Mouse (Mus musculus): ENCODE measurements at regions not wholly inside any gene's neighbourhood (a gene's known extent, or its start where the extent isn't known, plus 50 kb on each side); places are given as distances from the start of the nearest gene placed in this dataset.

GRCm38 (mm10) chr5:51169828-51170227, 397.7 kb downstream of the Ppargc1a start:
- no peak for TF ChIP-seq RCOR1 (IDR thresholded peaks at IDR 0.05; ENCODE audit: low read depth, low read length)
- TF ChIP-seq BHLHE40 (IDR thresholded peaks at IDR 0.05; ENCODE audit: borderline replicate concordance, low read depth, low read length), result no peak
- TF ChIP-seq RAD21 (IDR thresholded peaks at IDR 0.05; ENCODE audit: low read depth, low read length), result no peak
- no peak for TF ChIP-seq ELF1 (IDR thresholded peaks at IDR 0.05; ENCODE audit: low read depth, low read length)
- TF ChIP-seq JUND (IDR thresholded peaks at IDR 0.05; ENCODE audit: low read depth, low read length), result no peak
- TF ChIP-seq ZMIZ1 (IDR thresholded peaks at IDR 0.05; ENCODE audit: low read depth, low read length), result no peak
- no peak for TF ChIP-seq SIN3A (IDR thresholded peaks at IDR 0.05; ENCODE audit: low read length)
- no peak for TF ChIP-seq TBP (IDR thresholded peaks at IDR 0.05; ENCODE audit: low read depth, low read length)
- TF ChIP-seq MAFK (IDR thresholded peaks at IDR 0.05; ENCODE audit: borderline replicate concordance, low read depth, low read length), result no peak
- Histone ChIP-seq H3K27ac (ENCODE audit: control insufficient read depth, low read depth, low read length) (no peak overlapping the region), H3K36me3 (ENCODE audit: control insufficient read depth in 1 of 2, insufficient read depth in 2 of 2, low read length in 2 of 2) (no peaks in the 10 kb centered on the region), H3K27me3 (ENCODE audit: control insufficient read depth in 1 of 2, insufficient read depth in 2 of 2, low read length in 2 of 2) (no peaks in the 10 kb centered on the region), H3K4me3 (ENCODE audit: control insufficient read depth in 1 of 2, insufficient read depth in 1 of 2, low read depth in 2 of 2, low read length in 2 of 2) (no peak overlapping the region), H3K79me2 (ENCODE audit: control insufficient read depth, insufficient read depth, low read length, poor library complexity) (no peaks in the 10 kb centered on the region), H3K9ac (ENCODE audit: control insufficient read depth, low read depth, low read length, poor library complexity, severe bottlenecking) (no peak overlapping the region), H3K9me3 (replicated peaks; ENCODE audit: insufficient read depth, low read length) (no peaks in the 10 kb centered on the region), H3K4me1 (ENCODE audit: control insufficient read depth in 1 of 2, insufficient read depth in 2 of 2, low read length in 2 of 2) (no peaks in the 10 kb centered on the region)
- no peak for DNase-seq (ENCODE audit: low read depth, low spot score)

- Histone ChIP-seq H3K36me3 (ENCODE audit: control insufficient read depth in 1 of 2, insufficient read depth in 2 of 2, low read length in 2 of 2) (no peaks in the 10 kb centered on the region), H3K4me3 (ENCODE audit: control insufficient read depth in 1 of 2, insufficient read depth in 1 of 2, low read depth in 2 of 2, low read length in 2 of 2) (no peak overlapping the region), H3K27me3 (ENCODE audit: control insufficient read depth in 1 of 2, insufficient read depth in 2 of 2, low read length in 2 of 2) (no peaks in the 10 kb centered on the region), H3K9me3 (replicated peaks; ENCODE audit: insufficient read depth, low read length) (no peaks in the 10 kb centered on the region), H3K4me1 (ENCODE audit: control insufficient read depth in 1 of 2, insufficient read depth in 2 of 2, low read length in 2 of 2) (no peaks in the 10 kb centered on the region), H3K79me2 (ENCODE audit: control insufficient read depth, insufficient read depth, low read length, poor library complexity) (no peaks in the 10 kb centered on the region), H3K27ac (ENCODE audit: control insufficient read depth, low read depth, low read length) (no peak overlapping the region), H3K9ac (ENCODE audit: control insufficient read depth, low read depth, low read length, poor library complexity, severe bottlenecking) (no peak overlapping the region)
- TF ChIP-seq BHLHE40 (IDR thresholded peaks at IDR 0.05; ENCODE audit: borderline replicate concordance, low read depth, low read length), result no peak
- no peak for TF ChIP-seq CHD2 (IDR thresholded peaks at IDR 0.05; ENCODE audit: low read length)
- TF ChIP-seq UBTF (IDR thresholded peaks at IDR 0.05; ENCODE audit: borderline replicate concordance, insufficient read depth, low read depth, low read length), result no peak
- no peak for TF ChIP-seq HCFC1 (IDR thresholded peaks at IDR 0.05; ENCODE audit: low read depth, low read length)
- no peak for TF ChIP-seq CHD1 (IDR thresholded peaks at IDR 0.05; ENCODE audit: low read depth, low read length)
- TF ChIP-seq MYC (IDR thresholded peaks at IDR 0.05; ENCODE audit: low read depth, low read length), result no peak
- no peak for TF ChIP-seq RAD21 (IDR thresholded peaks at IDR 0.05; ENCODE audit: low read depth, low read length)
- TF ChIP-seq USF1 (IDR thresholded peaks at IDR 0.05; ENCODE audit: low read depth, low read length), result no peak
- no peak for TF ChIP-seq ZMIZ1 (IDR thresholded peaks at IDR 0.05; ENCODE audit: low read depth, low read length)
- TF ChIP-seq MAFK (IDR thresholded peaks at IDR 0.05; ENCODE audit: borderline replicate concordance, low read depth, low read length), result no peak
- no peak for TF ChIP-seq NELFE (IDR thresholded peaks at IDR 0.05; ENCODE audit: low read depth, low read length)
- no peak for TF ChIP-seq POLR2A (IDR thresholded peaks at IDR 0.05; ENCODE audit: control insufficient read depth in 1 of 2, insufficient read depth in 1 of 2, low read depth in 1 of 2, low read length in 2 of 2, poor library complexity in 1 of 2)
- TF ChIP-seq E2F4 (IDR thresholded peaks at IDR 0.05; ENCODE audit: borderline replicate concordance, low read depth, low read length), result no peak
- no peak for TF ChIP-seq ZC3H11A (IDR thresholded peaks at IDR 0.05; ENCODE audit: low read depth, low read length)
- no peak for TF ChIP-seq EP300 (IDR thresholded peaks at IDR 0.05; ENCODE audit: low read depth in 1 of 2, low read length in 2 of 2)
- no peak for TF ChIP-seq MAZ (IDR thresholded peaks at IDR 0.05; ENCODE audit: low read depth, low read length)
- no peak for TF ChIP-seq CTCF (IDR thresholded peaks at IDR 0.05 in 2 of 3, conservative IDR thresholded peaks at IDR 0.05 in 1 of 3; ENCODE audit: control insufficient read depth in 1 of 3, insufficient read depth in 1 of 3, low read depth in 2 of 3, low read length in 3 of 3, poor library complexity in 1 of 3, severe bottlenecking in 1 of 3)
- no peak for TF ChIP-seq MAX (IDR thresholded peaks at IDR 0.05; ENCODE audit: low read length)
- DNase-seq (ENCODE audit: low read depth, low spot score), result no peak
These were observed 399.3 kb downstream of the Ppargc1a start for GRCm38 (mm10) chr5:51168206-51168605.
